Mouse (Mus musculus) right cerebral cortex, postnatal 14 days (tissue): Measurements from ENCODE around the gene Samd11.
A peak's percentile ranks its signal among the peaks of the same experiment; 100 is the strongest.

Experiments used
- DNase-seq: peaks from one replicate; pipeline ENCODE4 v3.0.0; 2022

Samd11 gene

GRCm38 (mm10) chr4:156209963-156210635 lies 45.4 kb downstream of the Samd11 start:
- no peak for DNase-seq

GRCm38 (mm10) chr4:156208872-156209271 lies 46.6 kb downstream of the Samd11 start:
- no peak for DNase-seq

- DNase-seq, result no peak
Measured at GRCm38 (mm10) chr4:156203413-156204131, 51.9 kb downstream of the Samd11 start.

- DNase-seq, result peak; percentile 73
Measured at GRCm38 (mm10) chr4:156203001-156203412, 52.5 kb downstream of the Samd11 start, which contains the start of gene AW011738. Gene AW011738 (plus strand): TSS chr4:156203304.

GRCm38 (mm10) chr4:156202462-156202893 lies 53.0 kb downstream of the Samd11 start:
- DNase-seq, result no peak

- DNase-seq, result no peak
Measured at GRCm38 (mm10) chr4:156200623-156201475, 54.6 kb downstream of the Samd11 start, which contains the start of gene Isg15. Gene Isg15 (minus strand): TSS chr4:156200818.

- DNase-seq, result peak; percentile 84
Measured at GRCm38 (mm10) chr4:156197829-156198205, 57.6 kb downstream of the Samd11 start.

GRCm38 (mm10) chr4:156197131-156197828 lies 58.2 kb downstream of the Samd11 start, which contains the start of gene Agrn:
Gene Agrn (minus strand): TSS chr4:156197488.
- peak; percentile 71 for DNase-seq
